Mouse (Mus musculus) kidney, embryonic 15.5 days (tissue): ENCODE results near the gene March2. TPM values are rescaled to one million over a fixed set of nuclear protein-coding genes. Genes with fewer than 3 reads are reported as not detected.
A peak's percentile ranks its signal among the peaks of the same experiment; 100 is the strongest.
"Not testable (repeated sequence)": the region's sequence is repeated elsewhere in the genome, so short reads cannot be mapped to it uniquely, and the experiment has no call there.

Experiments used
- ATAC-seq: fragments of 200-750 bp; cut with Nextera tagmentation; replicated peaks from 2 replicates; pipeline ENCODE4 v1.8.0; 2017; ENCODE audit warnings: moderate TSS enrichment; ENCODE audit not compliant: low FRiP score
- H3K27ac ChIP-seq: fragments of 300-500 bp; sonication (generic); 2 replicates; pipeline ENCODE4 v1.5.1; 2015; ENCODE audit warnings: mild to moderate bottlenecking, inconsistent platforms
- H3K27me3 ChIP-seq: fragments of 300-500 bp; sonication (generic); 2 replicates; pipeline ENCODE4 v1.6.1; 2015; ENCODE audit warnings: inconsistent platforms
- H3K36me3 ChIP-seq: fragments of 300-500 bp; sonication (generic); 2 replicates; pipeline ENCODE4 v1.6.1; 2015; ENCODE audit warnings: inconsistent platforms
- H3K4me1 ChIP-seq: fragments of 300-500 bp; sonication (generic); 2 replicates; pipeline ENCODE4 v1.6.1; 2015; ENCODE audit warnings: inconsistent platforms
- H3K4me2 ChIP-seq: fragments of 300-500 bp; sonication (generic); 2 replicates; pipeline ENCODE4 v1.6.1; 2015; ENCODE audit warnings: moderate library complexity, mild to moderate bottlenecking, inconsistent platforms
- H3K4me3 ChIP-seq: fragments of 300-500 bp; sonication (generic); replicated peaks from 2 replicates; pipeline ENCODE4 v1.5.1; 2015; ENCODE audit warnings: mild to moderate bottlenecking, inconsistent platforms
- H3K9ac ChIP-seq: fragments of 300-500 bp; sonication (generic); 2 replicates; pipeline ENCODE4 v1.6.1; 2015; ENCODE audit warnings: mild to moderate bottlenecking, inconsistent platforms
- H3K9me3 ChIP-seq: fragments of 300-500 bp; sonication (generic); replicated peaks from 2 replicates; pipeline ENCODE4 v1.6.1; 2016; ENCODE audit warnings: inconsistent platforms
- WGBS: fragments of 180-500 bp; shearing (Covaris S2); methylation state at CpG from one replicate; pipeline ENCODE4 v1.1.7; 2015; ENCODE audit warnings: mixed read lengths; 5-methylcytosine and 5-hydroxymethylcytosine counted together
- polyA plus RNA-seq: library from polyadenylated mRNA; unstranded; fragments of >200 nt; fragmentation: Nextera tagmentation; extraction: Ambion mirVana; gene quantifications from 2 replicates; pipeline ENCODE4 v1.2.1, GENCODE M21; 2015

The March2 gene
- polyA plus RNA-seq, 1 experiment from 2014 or later: 57.5 TPM

DNA sequence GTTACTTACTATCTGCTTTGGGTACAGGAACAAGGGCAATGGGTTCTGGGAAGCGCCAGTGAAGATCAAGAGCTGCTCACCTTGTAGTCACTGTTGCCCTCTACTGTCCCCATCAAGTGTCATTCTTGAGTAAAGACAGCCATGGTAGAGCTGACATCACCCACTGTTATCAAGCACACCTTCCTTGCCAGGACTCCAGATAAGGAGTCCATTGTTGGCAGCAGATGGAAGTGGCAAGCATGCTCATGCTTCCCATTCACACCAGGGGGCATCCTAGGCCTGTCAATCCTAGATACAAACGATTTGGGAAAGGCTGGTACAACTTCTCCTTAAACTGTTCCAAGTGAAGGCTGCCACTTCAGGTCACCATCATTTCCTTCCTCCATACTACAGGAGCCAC lies 27.5 kb upstream of the March2 start:
- Histone ChIP-seq H3K27ac (no peak overlapping the region), H3K9me3 (no peaks in the 10 kb centered on the region), H3K36me3 (peaks cover 54% of the 10 kb centered on the region), H3K4me2 (no peak overlapping the region), H3K4me3 (no peak overlapping the region), H3K9ac (no peak overlapping the region), H3K4me1 (no peaks in the 10 kb centered on the region), H3K27me3 (no peaks in the 10 kb centered on the region)
- 83% methylated on average over 2 of the region's 2 CpGs for WGBS
- ATAC-seq: no peak

DNA sequence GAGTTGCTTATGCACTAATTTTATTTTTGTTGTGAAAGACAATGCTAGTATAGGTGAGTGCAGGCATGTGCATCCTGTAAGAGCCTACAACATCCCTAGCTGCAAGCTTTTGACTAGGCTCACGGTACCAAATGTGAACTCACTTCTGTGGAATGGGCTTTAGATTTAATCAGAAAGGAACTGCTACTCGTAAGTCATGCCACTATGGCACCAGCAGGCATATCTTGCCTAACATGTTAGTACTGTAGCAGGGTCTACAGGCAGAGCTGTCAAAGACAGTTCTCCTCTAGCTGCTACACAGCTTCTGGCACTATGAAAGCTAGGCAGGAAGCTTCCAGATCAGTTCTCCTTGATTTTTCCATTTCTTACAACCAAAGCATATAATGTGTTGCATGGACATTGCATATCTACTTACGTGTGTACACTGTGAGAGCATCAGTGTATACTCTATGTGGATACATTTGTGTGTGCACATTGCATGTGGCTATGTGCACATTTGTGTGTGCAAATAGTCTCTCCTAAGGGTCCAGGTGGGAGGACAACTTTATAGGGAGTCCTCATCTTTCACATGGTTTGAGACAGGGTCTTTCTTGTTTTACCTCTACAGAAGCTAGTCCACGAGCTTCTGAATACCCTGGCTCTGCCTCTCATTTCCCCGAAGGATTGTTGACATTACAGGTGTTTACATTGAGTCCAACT lies 26.4 kb upstream of the March2 start:
- Histone ChIP-seq H3K4me2 (no peak overlapping the region), H3K36me3 (peaks cover 43% of the 10 kb centered on the region), H3K9me3 (no peaks in the 10 kb centered on the region), H3K4me1 (no peaks in the 10 kb centered on the region), H3K9ac (no peak overlapping the region), H3K4me3 (no peak overlapping the region), H3K27ac (no peak overlapping the region), H3K27me3 (no peaks in the 10 kb centered on the region)
- 92% methylated on average over 5 of the region's 5 CpGs for WGBS
- no peak for ATAC-seq

- Histone ChIP-seq H3K4me3 (no peak overlapping the region), H3K27me3 (no peaks in the 10 kb centered on the region), H3K27ac (no peak overlapping the region), H3K9ac (no peak overlapping the region), H3K4me2 (no peak overlapping the region), H3K4me1 (no peaks in the 10 kb centered on the region), H3K9me3 (no peaks in the 10 kb centered on the region), H3K36me3 (peaks cover 19% of the 10 kb centered on the region)
- ATAC-seq: no peak
- 81% methylated on average over 1 of the region's 1 CpGs for WGBS
Observed at GRCm38 (mm10) chr17:33742420-33742819, 23.9 kb upstream of the March2 start.

DNA sequence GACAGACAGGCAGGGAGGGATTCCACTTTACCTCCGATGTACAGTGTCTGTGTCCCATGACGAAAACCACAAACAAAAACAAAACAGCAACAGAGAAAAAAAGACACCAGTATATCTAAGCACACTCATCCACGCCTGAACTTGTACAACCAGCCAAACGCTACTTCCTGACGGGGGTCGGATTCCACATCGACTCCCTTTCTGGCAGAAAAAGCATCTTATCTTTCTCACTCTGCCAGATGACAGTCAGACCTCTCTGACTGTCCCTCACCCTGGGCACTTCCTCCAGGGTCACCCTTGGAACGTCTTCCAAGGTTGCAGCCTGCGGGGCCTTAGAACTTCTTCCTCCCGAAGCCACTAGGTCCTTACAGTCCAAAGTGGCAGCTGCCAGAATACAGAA lies 15.1 kb upstream of the March2 start:
- H3K4me2 ChIP-seq: not testable (repeated sequence)

DNA sequence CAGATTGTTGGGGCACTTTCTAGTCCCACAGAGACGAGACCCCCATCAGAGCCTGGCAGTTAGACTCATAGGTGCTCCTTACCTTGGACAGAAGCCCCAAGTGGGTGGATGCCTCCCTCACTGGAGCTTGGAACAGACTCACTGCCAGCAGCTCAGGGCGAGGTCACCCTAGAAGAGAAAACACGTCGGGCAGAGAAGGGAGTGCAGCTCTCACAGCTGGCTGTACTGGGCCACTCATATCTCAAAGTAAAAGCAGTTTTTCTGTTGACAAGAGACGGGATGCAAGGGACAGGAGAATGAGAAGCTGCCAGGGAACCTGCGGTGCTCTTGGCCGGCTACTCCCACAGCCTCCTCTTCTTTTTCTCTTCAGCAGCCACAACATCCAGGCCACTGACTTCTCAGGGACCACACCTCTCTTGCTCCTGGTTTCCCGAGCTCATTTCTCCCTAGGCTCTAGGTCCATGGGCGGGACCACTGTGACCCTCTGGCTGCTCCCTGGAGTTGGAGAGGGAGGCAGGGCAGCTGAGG lies 14.2 kb upstream of the March2 start:
- not testable (repeated sequence) for H3K4me2 ChIP-seq, H3K9me3 ChIP-seq, ATAC-seq, H3K9ac ChIP-seq, H3K4me3 ChIP-seq, H3K36me3 ChIP-seq, H3K27me3 ChIP-seq, H3K27ac ChIP-seq, H3K4me1 ChIP-seq
- 55% methylated on average over 9 of the region's 9 CpGs for WGBS

More for the DNA sequence above, 15.1 kb upstream of the March2 start:
- H3K9me3 ChIP-seq, H3K36me3 ChIP-seq, H3K27me3 ChIP-seq, H3K4me3 ChIP-seq, ATAC-seq, H3K9ac ChIP-seq, H3K4me1 ChIP-seq, H3K27ac ChIP-seq: not testable (repeated sequence)
- 60% methylated on average over 10 of the region's 10 CpGs for WGBS

DNA sequence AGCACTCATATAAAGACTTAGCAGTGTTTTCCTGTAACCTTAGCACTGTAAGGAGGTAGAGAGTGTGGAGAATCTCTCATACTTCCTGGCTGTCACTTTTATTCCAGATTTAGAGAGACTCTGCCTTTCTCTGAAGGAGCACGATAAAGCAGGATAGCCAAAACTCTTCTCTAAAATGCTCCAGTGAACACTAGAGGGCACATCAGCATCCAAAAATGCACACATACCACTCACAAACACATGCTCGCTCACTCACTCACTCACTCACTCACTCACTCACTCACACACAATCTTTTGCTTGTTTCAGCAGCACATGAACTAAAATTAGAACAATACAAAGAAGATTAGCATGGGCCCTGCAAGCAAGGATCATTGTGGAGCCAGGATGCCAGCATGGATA lies 10.7 kb upstream of the March2 start:
- Histone ChIP-seq H3K9me3 (no peaks in the 10 kb centered on the region), H3K4me3 (no peak overlapping the region), H3K9ac (no peak overlapping the region), H3K36me3 (no peaks in the 10 kb centered on the region), H3K4me2 (no peak overlapping the region), H3K4me1 (no peaks in the 10 kb centered on the region), H3K27me3 (no peaks in the 10 kb centered on the region), H3K27ac (no peak overlapping the region)
- no peak for ATAC-seq
- WGBS: 68% methylated on average over 2 of the region's 2 CpGs

GRCm38 (mm10) chr17:33728396-33728795 lies 9.9 kb upstream of the March2 start:
- Histone ChIP-seq H3K27me3 (no peaks in the 10 kb centered on the region), H3K9ac (no peak overlapping the region), H3K9me3 (no peaks in the 10 kb centered on the region), H3K27ac (no peak overlapping the region), H3K36me3 (no peaks in the 10 kb centered on the region), H3K4me3 (no peak overlapping the region), H3K4me1 (no peaks in the 10 kb centered on the region), H3K4me2 (no peak overlapping the region)
- ATAC-seq: no peak
- 79% methylated on average over 2 of the region's 2 CpGs for WGBS

DNA sequence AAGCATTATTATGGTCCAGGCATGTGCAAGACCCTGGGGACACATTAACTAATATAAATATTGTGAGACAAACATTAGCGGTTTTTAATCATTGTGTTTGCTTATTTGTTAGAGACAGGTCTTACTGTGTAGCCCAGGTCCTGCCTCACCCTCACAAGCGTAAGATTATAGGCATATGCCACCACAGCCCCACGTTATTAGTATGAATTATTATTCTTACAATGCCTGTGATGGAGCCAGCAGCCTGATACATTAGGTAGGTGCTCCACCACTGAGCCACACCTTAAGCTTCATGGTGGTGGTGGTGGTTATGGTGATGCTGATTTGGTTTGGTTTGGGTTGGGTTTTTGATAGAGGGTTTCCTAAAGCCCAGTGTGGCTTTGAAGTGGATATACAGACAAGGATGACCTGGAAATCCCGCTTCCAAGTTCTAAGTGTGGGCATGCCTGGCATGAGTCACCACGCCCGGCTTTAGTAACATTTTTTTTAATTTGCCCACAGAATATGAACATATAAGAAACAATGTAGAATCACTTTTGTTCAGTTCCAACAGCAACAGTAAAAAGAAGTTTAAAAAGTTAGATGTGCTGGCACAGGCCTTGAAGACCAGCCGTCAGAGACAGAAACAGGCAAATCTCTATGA lies 1.4 kb upstream of the March2 start:
- WGBS: 93% methylated on average over 7 of the region's 7 CpGs
- Histone ChIP-seq H3K4me3 (no peak overlapping the region), H3K27me3 (no peaks in the 10 kb centered on the region), H3K9ac (no peak overlapping the region), H3K27ac (no peak overlapping the region), H3K36me3 (peaks cover 1% of the 10 kb centered on the region; the same call in 1 of the 2 replicates), H3K4me1 (peaks cover 6% of the 10 kb centered on the region; the same call in 1 of the 2 replicates), H3K9me3 (no peaks in the 10 kb centered on the region), H3K4me2 (no peak overlapping the region)
- ATAC-seq: no peak

- H3K9me3 ChIP-seq: no peaks in the 10 kb centered on the region
- peak overlapping the region; percentile 70 for H3K4me2 ChIP-seq
- H3K4me1 ChIP-seq: peaks cover 6% of the 10 kb centered on the region; the same call in 1 of the 2 replicates
- no peak overlapping the region for H3K9ac ChIP-seq
- H3K4me3 ChIP-seq: peak overlapping the region; percentile 62
- 44% methylated on average over 10 of the region's 10 CpGs for WGBS
- H3K36me3 ChIP-seq: peaks cover 9% of the 10 kb centered on the region; the same call in 1 of the 2 replicates
- H3K27ac ChIP-seq: no peak overlapping the region
- ATAC-seq: 0 out of 2 replicates have a peak, but pooled peaks have one; percentile 13
- H3K27me3 ChIP-seq: no peaks in the 10 kb centered on the region
Observed at GRCm38 (mm10) chr17:33718944-33719725, 665 bp upstream of the March2 start.

DNA sequence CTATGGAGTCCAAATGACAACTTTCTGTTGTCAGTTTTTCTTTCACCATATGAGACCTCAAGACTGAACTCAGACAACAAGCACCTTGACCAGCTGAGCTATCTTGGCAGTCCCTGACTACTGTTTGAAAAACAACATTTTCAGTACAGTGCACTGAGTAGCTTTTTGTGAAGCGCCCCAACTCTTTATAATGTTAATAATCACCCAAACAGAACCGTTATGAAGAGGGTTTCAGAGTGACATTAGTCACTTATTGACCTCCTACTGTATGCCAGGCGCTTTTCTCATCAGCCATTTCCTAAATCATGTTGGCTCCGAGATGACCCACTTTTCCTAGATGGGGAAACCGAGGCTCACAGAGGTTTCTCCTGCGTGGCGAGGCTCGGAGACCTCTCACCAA lies 488 bp downstream of the March2 start:
- Histone ChIP-seq H3K36me3 (peaks cover 12% of the 10 kb centered on the region; the same call in 1 of the 2 replicates), H3K9me3 (no peaks in the 10 kb centered on the region), H3K27me3 (no peaks in the 10 kb centered on the region), H3K4me2 (peak overlapping the region; percentile 70), H3K4me1 (peaks cover 6% of the 10 kb centered on the region; the same call in 1 of the 2 replicates), H3K27ac (peak overlapping the region; percentile 6; the same call in 1 of the 2 replicates), H3K4me3 (peak overlapping the region; percentile 62), H3K9ac (peak overlapping the region; percentile 58)
- WGBS: 9% methylated on average over 8 of the region's 8 CpGs
- no peak for ATAC-seq

DNA sequence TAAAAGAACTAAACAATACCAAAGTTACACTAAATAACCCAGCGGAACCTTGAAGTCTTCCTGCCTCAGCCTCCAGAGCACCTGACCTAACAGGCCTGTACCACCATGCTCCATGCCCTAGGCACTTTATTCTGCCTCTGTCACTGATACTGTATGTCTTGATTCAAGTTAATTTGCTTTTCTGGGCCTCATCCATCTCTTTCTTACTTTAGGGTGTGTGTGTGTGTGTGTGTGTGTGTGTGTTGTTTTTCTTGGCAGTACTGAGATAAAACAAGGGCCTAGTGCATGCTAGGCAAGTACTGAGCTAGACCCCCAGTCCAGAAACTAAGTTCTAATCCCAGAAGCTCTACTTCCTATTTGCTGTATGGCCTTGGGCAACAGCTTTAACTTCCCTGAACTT lies 1.2 kb downstream of the March2 start:
- WGBS: 93% methylated on average over 1 of the region's 1 CpGs
- Histone ChIP-seq H3K27ac (no peak overlapping the region), H3K4me2 (peak overlapping the region; percentile 70; the same call in 1 of the 2 replicates), H3K27me3 (no peaks in the 10 kb centered on the region), H3K4me3 (no peak overlapping the region), H3K9me3 (no peaks in the 10 kb centered on the region), H3K9ac (no peak overlapping the region), H3K36me3 (peaks cover 15% of the 10 kb centered on the region; the same call in 1 of the 2 replicates), H3K4me1 (peaks cover 6% of the 10 kb centered on the region; the same call in 1 of the 2 replicates)
- ATAC-seq: no peak

DNA sequence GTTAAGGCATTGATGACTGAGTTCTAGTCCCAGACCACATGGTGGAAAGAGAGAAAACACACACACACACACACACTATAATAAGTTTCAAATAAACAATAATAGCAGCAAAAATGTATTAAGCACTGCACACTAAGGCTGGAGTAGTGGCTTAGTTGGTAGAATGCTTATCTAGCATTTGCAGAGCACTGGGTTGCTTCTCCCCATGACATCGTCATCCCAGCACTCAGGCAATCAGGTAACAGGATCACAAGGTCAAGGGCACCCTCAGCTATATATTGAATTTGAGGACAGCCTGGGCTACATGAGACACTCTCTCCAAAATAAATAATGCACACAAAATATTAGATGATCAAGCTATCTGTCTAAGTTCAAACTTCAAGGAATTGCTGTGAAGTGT lies 3.7 kb downstream of the March2 start:
- Histone ChIP-seq H3K4me3 (no peak overlapping the region), H3K4me1 (peaks cover 6% of the 10 kb centered on the region; the same call in 1 of the 2 replicates), H3K36me3 (peaks cover 25% of the 10 kb centered on the region; the same call in 1 of the 2 replicates), H3K27ac (no peak overlapping the region), H3K9me3 (no peaks in the 10 kb centered on the region), H3K27me3 (no peaks in the 10 kb centered on the region), H3K4me2 (no peak overlapping the region), H3K9ac (no peak overlapping the region)
- no peak for ATAC-seq
- 87% methylated on average over 1 of the region's 1 CpGs for WGBS
